In genomic region chr13:33532814-33533213, GRCm38 (mm10) we compare ENCODE assay signal across 28 mouse cellular contexts. TPM values are rescaled to one million over a fixed set of nuclear protein-coding genes. Genes with fewer than 3 reads are reported as not detected.
DNase-seq lines count a peak whose midpoint lies in the region; ATAC-seq and TF ChIP-seq lines count a peak whose summit lies in the region.
"Had no signal": no experiment of that assay in that cellular context is flagged by ENCODE, and none has a peak within 500 bp of the region (broad histone marks: within the 10 kb centered on the region; RNA-seq: fewer than 3 reads in every experiment).

No protein-coding gene starts in this region.

- ATAC-seq in megakaryocyte, adult 5-6 weeks (ENCODE audit: poor library complexity, severe bottlenecking): no peak
- no peak for ATAC-seq in forebrain, postnatal 0 days
- ATAC-seq: activated CD4-positive, CD25-positive, alpha-beta regulatory T cell, adult 4 months; CD4-positive, CD25-positive, alpha-beta regulatory T cell, adult 4 months; forebrain, embryonic 13.5 days; forebrain, embryonic 15.5 days; Patski had no signal

- intact Hi-C loops in heart, postnatal 14 days (cut with DNase I): no loop called here
- intact Hi-C loops in left cerebral cortex, postnatal 36 days (cut with DNase I): no loop called here

- no peak for TF ChIP-seq CTCF in CH12.LX (conservative IDR thresholded peaks at IDR 0.05 in 1 of 2, IDR thresholded peaks at IDR 0.05 in 1 of 2; ENCODE audit: low read depth in 2 of 2, low read length in 2 of 2)
- no peak for TF ChIP-seq CTCF in MEL (IDR thresholded peaks at IDR 0.05 in 2 of 3, conservative IDR thresholded peaks at IDR 0.05 in 1 of 3; ENCODE audit: control insufficient read depth in 1 of 3, insufficient read depth in 1 of 3, low read depth in 2 of 3, low read length in 3 of 3, poor library complexity in 1 of 3, severe bottlenecking in 1 of 3)
- TF ChIP-seq CTCF in forebrain, postnatal 0 days (IDR thresholded peaks at IDR 0.05; ENCODE audit: low read depth): no peak

- DNase-seq in CH12.LX (ENCODE audit: extremely low read depth): peak; percentile 27
- peak; percentile 41 for DNase-seq in MEL (ENCODE audit: low read depth, low spot score)
- DNase-seq in mesoderm, embryonic 11.5 days (ENCODE audit: low read depth, low spot score): peak; percentile 0
- no peak for DNase-seq in forebrain, postnatal 0 days
- DNase-seq in heart, postnatal 14 days: no peak
- DNase-seq in left cerebral cortex, postnatal 36 days (ENCODE audit: low spot score in 2 of 2): no peak
- DNase-seq: adrenal gland, adult 8-10 months; adrenal gland, postnatal 14 days; adrenal gland, postnatal 36 days; B cell, adult 2 months; cerebellum, adult 11-12 months; cerebellum, adult 2 months; cerebellum, adult 9-10 months; cerebellum, postnatal 10 days; cerebellum, postnatal 25 days had no signal

- H3K27me3 ChIP-seq in megakaryocyte, embryonic 14.5 days (replicated peaks): no peaks in the 10 kb centered on the region
- H3K27me3 ChIP-seq in CH12.LX (replicated peaks): no peaks in the 10 kb centered on the region
- H3K27me3 ChIP-seq in MEL (ENCODE audit: control insufficient read depth in 1 of 2, insufficient read depth in 2 of 2, low read length in 2 of 2): no peaks in the 10 kb centered on the region
- H3K27me3 ChIP-seq in forebrain, postnatal 0 days (ENCODE audit: insufficient read depth, low read length): no peaks in the 10 kb centered on the region
- H3K27me3 ChIP-seq: embryonic facial prominence, embryonic 12.5 days; forebrain, embryonic 13.5 days; forebrain, embryonic 15.5 days; Patski had no signal

- dilution Hi-C loops in CH12.LX (cut with MboI; ENCODE audit: extremely low pct_ligation_motif_present, extremely low pct_unique_long_range_greater_than_20kb, low sequenced_read_pairs): no loop called here

- TF ChIP-seq RAD21 in CH12.LX (IDR thresholded peaks at IDR 0.05; ENCODE audit: low read depth, low read length): no peak
- TF ChIP-seq RAD21 in MEL (IDR thresholded peaks at IDR 0.05; ENCODE audit: low read depth, low read length): no peak

- H3K9ac ChIP-seq in CH12.LX (ENCODE audit: insufficient read depth, low read depth) (no peak overlapping the region), MEL (ENCODE audit: control insufficient read depth, low read depth, low read length, poor library complexity, severe bottlenecking) (no peak overlapping the region)
- H3K9ac ChIP-seq in forebrain, postnatal 0 days: no peak overlapping the region
- H3K9ac ChIP-seq: embryonic facial prominence, embryonic 12.5 days; forebrain, embryonic 13.5 days; forebrain, embryonic 15.5 days had no signal

- H3K4me3 ChIP-seq in megakaryocyte, embryonic 14.5 days (replicated peaks): peak overlapping the region; percentile 26
- H3K4me3 ChIP-seq in CH12.LX (replicated peaks in 1 of 3; ENCODE audit: low read depth in 2 of 3, low read length in 2 of 3, poor library complexity in 1 of 3): no peak overlapping the region
- H3K4me3 ChIP-seq in MEL (ENCODE audit: control insufficient read depth in 1 of 2, insufficient read depth in 1 of 2, low read depth in 2 of 2, low read length in 2 of 2): no peak overlapping the region
- H3K4me3 ChIP-seq in forebrain, postnatal 0 days (ENCODE audit: low read depth, low read length): no peak overlapping the region
- H3K4me3 ChIP-seq: embryonic facial prominence, embryonic 10.5 days; embryonic facial prominence, embryonic 12.5 days; forebrain, embryonic 13.5 days; forebrain, embryonic 15.5 days had no signal

- H3K79me2 ChIP-seq in CH12.LX (replicated peaks; ENCODE audit: control insufficient read depth, extremely low read depth, insufficient read depth, poor library complexity, severe bottlenecking) (no peaks in the 10 kb centered on the region), MEL (ENCODE audit: control insufficient read depth, insufficient read depth, low read length, poor library complexity) (no peaks in the 10 kb centered on the region)

- no peaks in the 10 kb centered on the region for H3K36me3 ChIP-seq in megakaryocyte, embryonic 14.5 days (replicated peaks; ENCODE audit: low read length)
- H3K36me3 ChIP-seq in CH12.LX (replicated peaks in 1 of 2; ENCODE audit: control insufficient read depth in 1 of 2, insufficient read depth in 1 of 2, low read length in 1 of 2) (no peaks in the 10 kb centered on the region), MEL (ENCODE audit: control insufficient read depth in 1 of 2, insufficient read depth in 2 of 2, low read length in 2 of 2) (no peaks in the 10 kb centered on the region)
- no peaks in the 10 kb centered on the region for H3K36me3 ChIP-seq in forebrain, postnatal 0 days (ENCODE audit: insufficient read depth)
- H3K36me3 ChIP-seq: embryonic facial prominence, embryonic 10.5 days; embryonic facial prominence, embryonic 12.5 days; forebrain, embryonic 15.5 days had no signal

- TF ChIP-seq POLR2A in CH12.LX (IDR thresholded peaks at IDR 0.05; ENCODE audit: low read depth, low read length): no peak
- no peak for TF ChIP-seq POLR2A in MEL (IDR thresholded peaks at IDR 0.05; ENCODE audit: control insufficient read depth in 1 of 2, insufficient read depth in 1 of 2, low read depth in 1 of 2, low read length in 2 of 2, poor library complexity in 1 of 2)

- no peak overlapping the region for H3K27ac ChIP-seq in CH12.LX (ENCODE audit: insufficient read depth, low read depth)
- no peak overlapping the region for H3K27ac ChIP-seq in MEL (ENCODE audit: control insufficient read depth, low read depth, low read length)
- H3K27ac ChIP-seq in forebrain, postnatal 0 days (ENCODE audit: low read depth, low read length): no peak overlapping the region
- H3K27ac ChIP-seq: embryonic facial prominence, embryonic 10.5 days; embryonic facial prominence, embryonic 12.5 days; forebrain, embryonic 13.5 days; forebrain, embryonic 15.5 days had no signal

- H3K4me2 ChIP-seq in CH12.LX (ENCODE audit: insufficient read depth, low read depth, poor library complexity, severe bottlenecking): no peak overlapping the region
- H3K4me2 ChIP-seq in forebrain, postnatal 0 days (ENCODE audit: low read depth): no peak overlapping the region
- H3K4me2 ChIP-seq: embryonic facial prominence, embryonic 12.5 days; forebrain, embryonic 13.5 days; forebrain, embryonic 15.5 days had no signal

- in situ Hi-C loops in CH12.LX (cut with MboI; ENCODE audit: low pct_ligation_motif_present, low pct_unique_long_range_greater_than_20kb, low sequenced_read_pairs): no loop called here

- H3K9me3 ChIP-seq in megakaryocyte, embryonic 14.5 days: no peaks in the 10 kb centered on the region
- H3K9me3 ChIP-seq in CH12.LX (replicated peaks; ENCODE audit: low read length) (no peaks in the 10 kb centered on the region), MEL (replicated peaks; ENCODE audit: insufficient read depth, low read length) (no peaks in the 10 kb centered on the region)
- H3K9me3 ChIP-seq in forebrain, postnatal 0 days (ENCODE audit: low read length): no peaks in the 10 kb centered on the region; the same call in 1 of the 2 replicates
- H3K9me3 ChIP-seq: embryonic facial prominence, embryonic 12.5 days had no signal

- peaks cover 19% of the 10 kb centered on the region for H3K4me1 ChIP-seq in megakaryocyte, embryonic 14.5 days
- peaks cover 0 to 9% of the 10 kb centered on the region in 2 experiments; a peak in 2 of 4 replicates for H3K4me1 ChIP-seq in CH12.LX (ENCODE audit: control insufficient read depth in 1 of 2, insufficient read depth in 2 of 2)
- H3K4me1 ChIP-seq in MEL (ENCODE audit: control insufficient read depth in 1 of 2, insufficient read depth in 2 of 2, low read length in 2 of 2): no peaks in the 10 kb centered on the region
- no peaks in the 10 kb centered on the region for H3K4me1 ChIP-seq in forebrain, postnatal 0 days (ENCODE audit: insufficient read depth)
- H3K4me1 ChIP-seq: embryonic facial prominence, embryonic 10.5 days; embryonic facial prominence, embryonic 12.5 days; forebrain, embryonic 13.5 days; forebrain, embryonic 15.5 days had no signal

- no peak for TF ChIP-seq EP300 in CH12.LX (IDR thresholded peaks at IDR 0.05; ENCODE audit: low read length)
- no peak for TF ChIP-seq EP300 in MEL (IDR thresholded peaks at IDR 0.05; ENCODE audit: low read depth in 1 of 2, low read length in 2 of 2)

TF ChIP-seq in CH12.LX, 34 proteins besides CTCF, POLR2A, EP300 and RAD21 (continues in another document):
- TF ChIP-seq MAFK (IDR thresholded peaks at IDR 0.05; ENCODE audit: insufficient replicate concordance, low read length): no peak
- TF ChIP-seq NRF1 (IDR thresholded peaks at IDR 0.05; ENCODE audit: low read depth, low read length): no peak
- no peak for TF ChIP-seq PAX5 (IDR thresholded peaks at IDR 0.05; ENCODE audit: low read length)
- no peak for TF ChIP-seq HCFC1 (IDR thresholded peaks at IDR 0.05; ENCODE audit: low read depth, low read length)
- TF ChIP-seq TCF12 (IDR thresholded peaks at IDR 0.05; ENCODE audit: low read depth, low read length): no peak
- TF ChIP-seq ZKSCAN1 (IDR thresholded peaks at IDR 0.05; ENCODE audit: borderline replicate concordance, low read depth, low read length): no peak
- TF ChIP-seq MEF2A (IDR thresholded peaks at IDR 0.05; ENCODE audit: borderline replicate concordance, low read depth, low read length): no peak

TF ChIP-seq in MEL, 35 proteins besides CTCF, POLR2A, EP300 and RAD21:
- TF ChIP-seq CHD1 (IDR thresholded peaks at IDR 0.05; ENCODE audit: low read depth, low read length) (no peak), TAL1 (IDR thresholded peaks at IDR 0.05; ENCODE audit: low read length) (peak; percentile 27; the same call in 1 of the 2 replicates)

RNA-seq across cellular contexts. Expression of gene Serpinb9g, which starts 48.2 kb away (rescaled TPM):
- not detected in 2 replicates for polyA plus RNA-seq in megakaryocyte, embryonic 14.5 days (2012; ENCODE audit: insufficient read depth, low replicate concordance)
- not detected in 2 replicates for total RNA-seq in megakaryocyte, adult 5-6 weeks (2015)
- total RNA-seq in megakaryocyte, adult 5-6 weeks (2017): not detected in 2 replicates
- total RNA-seq in CH12.LX (2012; rRNA removed) (not detected in 2 replicates), CH12.LX (2014; rRNA removed) (not detected in 2 replicates), MEL (2012; rRNA removed) (not detected in 2 replicates)
- polyA plus RNA-seq in CH12.LX (2012; ENCODE audit: insufficient read length, low read depth) (not detected in 2 replicates), MEL (2012; ENCODE audit: insufficient read depth in 1 of 2, insufficient read length in 2 of 2, low read depth in 1 of 2, low replicate concordance in 2 of 2, missing spikeins in 1 of 2) (not detected)
- total RNA-seq in forebrain, postnatal 0 days (2014; rRNA removed): not detected in 2 replicates
- not detected in 2 replicates for polyA plus RNA-seq in forebrain, postnatal 0 days (2015; fragmentation: Nextera tagmentation; extraction: Ambion mirVana)
- not detected for total RNA-seq in heart, postnatal 14 days (2021)
- total RNA-seq in left cerebral cortex, postnatal 36 days (2021): not detected
- total RNA-seq: adrenal gland, adult 18-20 months; adrenal gland, adult 8-10 months; adrenal gland, postnatal 14 days; adrenal gland, postnatal 36 days had no signal
- polyA plus RNA-seq: activated CD4-positive, CD25-positive, alpha-beta regulatory T cell, adult 4 months; CD4-positive, CD25-positive, alpha-beta regulatory T cell, adult 4 months; cerebellum, adult 2 months; cortical plate, adult 2 months; embryonic facial prominence, embryonic 10.5 days; embryonic facial prominence, embryonic 12.5 days; embryonic facial prominence, embryonic 14.5 days; forebrain, embryonic 11.5 days; forebrain, embryonic 13.5 days; forebrain, embryonic 15.5 days had no signal

Comparison
In these comparisons a context has a peak if more than half of its experiments do, and no peak if none do; other contexts are left out.
1. DNase-seq: peak in CH12.LX (single experiment), MEL (single experiment) and mesoderm, embryonic 11.5 days (single experiment); none in forebrain, postnatal 0 days (single experiment), heart, postnatal 14 days (0 of 2) and left cerebral cortex, postnatal 36 days (0 of 2).